Mouse (Mus musculus) right cerebral cortex, postnatal 25 days (tissue): ENCODE measurements at regions not wholly inside any gene's neighbourhood (a gene's known extent, or its start where the extent isn't known, plus 50 kb on each side); places are given as distances from the start of the nearest gene placed in this dataset.

ENCODE experiments used
- DNase-seq: peaks from one replicate; pipeline ENCODE4 v3.0.0; 2022

DNA sequence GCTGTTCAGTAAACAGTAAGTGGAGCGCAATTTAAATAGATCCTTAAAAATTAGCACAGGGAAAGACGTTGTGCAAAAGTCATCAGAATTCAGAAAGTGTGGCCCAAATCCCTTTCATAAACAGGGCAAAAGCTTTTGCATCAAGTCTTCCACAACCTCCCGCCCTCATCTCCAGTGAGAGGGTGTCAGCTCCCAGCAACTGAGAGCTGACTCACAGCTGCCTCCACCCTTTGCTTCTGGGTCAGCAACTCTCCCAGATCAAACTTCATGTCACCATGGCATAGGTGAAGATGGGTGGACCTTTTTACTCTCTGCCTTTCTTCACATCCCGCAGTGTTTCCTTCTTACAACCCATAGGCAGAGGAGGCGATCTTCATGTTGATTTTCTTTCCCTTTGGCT, 768.0 kb downstream of the Gm826 start:
- no peak for DNase-seq

DNA sequence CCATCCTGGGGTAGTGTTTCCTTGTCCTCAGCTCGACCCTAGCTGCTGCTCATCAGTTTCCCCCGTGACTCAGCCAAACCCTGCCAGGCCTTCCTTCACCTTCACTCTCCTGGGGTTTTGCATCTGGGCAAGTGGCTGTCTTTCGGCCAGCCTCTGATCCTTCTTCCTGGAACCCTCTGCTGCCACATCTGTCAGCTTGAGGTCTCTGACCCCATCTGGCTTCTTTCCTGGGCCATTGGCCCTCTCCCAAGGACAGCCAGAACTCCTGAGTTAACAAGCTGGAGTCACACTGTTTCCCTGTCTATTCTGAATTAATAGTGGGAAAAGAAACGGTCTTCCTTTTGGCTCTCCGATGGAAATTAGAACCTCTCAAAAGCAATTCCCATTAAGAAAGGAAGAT, 767.5 kb downstream of the Gm826 start:
- DNase-seq = no peak

DNA sequence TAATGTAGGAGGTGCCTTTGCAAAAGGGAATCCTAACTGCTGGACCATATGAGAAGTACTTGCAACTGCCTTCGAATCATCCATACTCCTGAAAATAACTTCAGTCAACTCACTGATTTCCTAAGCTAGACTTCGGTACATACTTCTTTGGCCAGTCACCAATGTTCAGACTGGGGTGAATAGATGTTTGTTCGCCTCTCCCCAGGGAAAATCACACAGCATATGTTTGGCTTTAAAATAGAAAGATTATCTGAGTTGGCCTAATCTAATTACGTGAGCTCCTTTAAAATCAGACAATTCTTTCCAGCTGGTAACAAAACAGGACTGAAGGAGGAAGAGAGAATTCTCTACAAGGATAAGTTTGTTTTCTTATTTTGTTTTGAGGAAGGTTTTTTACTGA, 765.6 kb downstream of the Gm826 start:
- DNase-seq = no peak

DNA sequence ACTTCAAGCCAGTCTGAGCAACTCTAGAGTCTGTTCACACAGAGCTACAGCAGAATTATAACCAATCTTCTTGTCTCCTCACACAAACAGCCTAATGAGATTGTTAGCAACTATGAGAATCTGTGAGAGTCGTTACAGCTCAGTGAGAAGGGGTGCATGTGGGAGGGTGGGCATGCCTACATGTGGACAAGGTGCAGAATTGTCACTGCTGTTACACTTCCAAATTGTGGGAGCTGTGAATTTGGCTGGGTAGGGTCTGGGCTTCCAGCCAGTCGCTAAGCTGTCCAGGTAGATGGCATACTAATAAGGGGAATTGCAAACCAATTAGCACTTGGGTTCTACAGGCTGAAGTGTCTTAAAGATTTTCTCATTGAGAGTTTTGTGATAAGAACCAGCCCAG, 762.1 kb downstream of the Gm826 start:
- no peak for DNase-seq

DNA sequence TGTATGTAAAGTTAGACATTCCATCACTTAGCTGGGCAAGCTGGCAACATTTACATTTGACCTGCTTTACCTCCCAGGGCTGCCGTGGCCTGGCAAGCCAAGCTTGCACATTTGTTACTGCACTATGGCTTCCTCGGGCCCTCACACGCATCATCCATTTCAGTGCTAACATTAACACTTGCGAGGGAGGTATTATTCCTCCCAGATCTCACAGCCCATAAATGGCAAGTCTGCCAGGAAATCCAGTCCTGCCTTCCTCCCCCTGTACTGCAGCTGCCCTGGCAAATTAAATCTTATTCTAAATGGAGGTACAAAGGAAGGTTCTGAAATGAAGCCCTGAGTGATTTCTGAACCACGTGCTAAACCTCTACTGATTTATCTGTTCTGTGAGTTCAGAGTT, 758.7 kb downstream of the Gm826 start:
- no peak for DNase-seq

DNA sequence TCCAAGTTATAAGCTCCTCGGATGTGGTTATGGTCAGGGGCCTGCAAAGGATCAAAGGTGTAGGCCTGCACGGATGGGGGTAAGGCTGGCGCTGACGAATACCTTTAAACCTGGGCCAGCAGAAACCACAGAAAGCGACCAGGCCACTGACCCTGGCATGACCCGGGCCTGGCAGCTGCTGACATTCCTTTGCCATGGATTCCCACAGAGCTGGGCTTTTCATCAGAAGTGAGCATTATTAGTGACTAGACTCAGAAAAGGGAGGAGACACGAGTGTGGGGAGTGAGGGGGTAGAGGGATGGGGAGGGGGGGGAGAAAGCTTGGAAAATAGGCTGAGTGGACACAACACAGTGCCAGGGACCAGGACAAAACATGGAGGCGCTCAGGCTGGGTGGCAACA, 750.9 kb downstream of the Gm826 start:
- no peak for DNase-seq

DNA sequence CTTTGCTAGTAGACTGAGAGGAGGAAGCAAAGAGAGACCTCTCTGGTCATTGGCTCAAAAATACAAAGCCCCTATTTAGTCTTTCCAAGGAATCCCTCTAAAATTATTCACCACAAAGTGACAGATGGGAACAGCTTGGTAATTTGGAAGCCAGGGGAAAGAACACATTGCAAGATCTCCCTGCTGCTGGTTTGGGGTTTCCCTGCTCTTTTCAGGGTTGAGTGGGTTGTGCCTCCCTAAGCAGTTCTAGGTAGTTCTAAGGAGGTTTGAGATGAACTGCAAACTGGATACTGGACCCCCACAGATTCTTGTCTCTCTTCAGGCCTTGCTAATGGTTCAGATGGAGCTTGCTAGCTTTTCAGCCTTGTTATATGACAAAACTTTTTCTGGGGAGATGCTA, 749.3 kb downstream of the Gm826 start:
- DNase-seq = peak; percentile 11

DNA sequence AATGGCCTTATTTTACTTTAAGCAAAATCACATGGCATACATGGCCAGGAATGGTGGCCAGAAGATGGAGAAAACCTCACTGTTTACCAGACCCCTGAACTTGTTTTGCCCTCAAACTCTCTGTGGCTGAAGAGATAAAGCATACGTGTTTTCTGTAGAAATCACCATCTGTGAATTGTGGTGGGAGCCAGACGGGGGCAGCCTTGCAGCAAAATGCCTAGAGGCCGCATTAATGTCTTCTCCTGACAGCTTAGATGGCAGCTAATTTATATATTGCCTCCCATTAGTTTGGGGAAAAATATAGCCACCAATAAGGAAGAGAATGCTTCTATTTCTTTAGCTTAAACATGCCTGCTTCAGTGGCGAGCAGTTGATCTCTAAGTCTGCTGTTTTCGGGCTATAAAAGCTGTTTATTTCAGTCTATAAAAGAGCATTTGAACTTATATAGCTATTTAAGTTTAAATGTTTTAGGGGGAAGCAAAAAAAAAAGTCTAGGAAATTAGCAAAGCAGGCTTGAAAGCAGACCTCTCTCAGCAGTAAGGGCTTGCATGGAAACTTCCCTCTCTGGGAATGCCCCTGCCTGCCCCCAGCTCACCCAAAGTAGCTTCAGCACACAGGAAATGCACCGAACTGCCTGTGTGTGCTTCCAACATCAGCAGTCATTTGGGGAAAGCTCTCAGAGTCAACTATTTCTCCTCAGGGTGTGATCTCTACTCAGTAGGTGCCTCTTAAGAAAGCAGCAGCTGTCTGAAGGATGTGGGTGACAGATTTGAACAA, 747.1 kb downstream of the Gm826 start:
- no peak for DNase-seq

DNA sequence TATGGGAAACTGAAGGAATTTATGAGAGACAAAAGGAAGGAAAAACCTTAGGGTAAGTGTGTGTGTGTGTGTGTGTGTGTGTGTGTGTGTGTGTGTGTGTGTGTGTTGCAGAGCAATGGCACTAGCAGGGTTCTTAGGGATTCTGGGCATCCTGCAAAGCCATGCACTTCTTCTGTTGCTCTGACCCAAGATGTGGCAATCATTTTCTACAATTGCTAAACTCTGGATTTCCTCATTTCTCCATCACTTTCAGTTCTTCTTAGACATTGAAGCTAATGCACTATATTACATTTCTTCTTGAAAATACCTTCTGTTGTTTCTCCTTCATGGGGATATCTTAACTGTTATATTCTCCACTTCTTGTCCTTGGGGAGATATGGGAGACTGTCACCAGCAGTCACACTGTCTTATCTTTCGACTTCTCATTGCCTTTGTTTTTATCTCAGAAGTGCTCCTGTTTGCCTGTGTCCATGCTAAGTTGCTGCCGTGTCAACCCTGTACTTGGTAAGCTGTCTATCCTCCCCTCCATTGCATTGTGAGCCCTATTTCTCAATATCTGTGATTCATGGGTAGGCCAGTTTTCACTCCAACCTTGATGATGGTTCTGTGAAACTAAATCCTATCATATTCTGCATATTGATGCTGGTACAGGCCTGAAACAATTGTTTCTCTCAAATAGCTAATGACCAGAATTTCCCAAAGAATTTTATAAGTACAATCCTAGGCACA, 742.4 kb downstream of the Gm826 start:
- no peak for DNase-seq

DNA sequence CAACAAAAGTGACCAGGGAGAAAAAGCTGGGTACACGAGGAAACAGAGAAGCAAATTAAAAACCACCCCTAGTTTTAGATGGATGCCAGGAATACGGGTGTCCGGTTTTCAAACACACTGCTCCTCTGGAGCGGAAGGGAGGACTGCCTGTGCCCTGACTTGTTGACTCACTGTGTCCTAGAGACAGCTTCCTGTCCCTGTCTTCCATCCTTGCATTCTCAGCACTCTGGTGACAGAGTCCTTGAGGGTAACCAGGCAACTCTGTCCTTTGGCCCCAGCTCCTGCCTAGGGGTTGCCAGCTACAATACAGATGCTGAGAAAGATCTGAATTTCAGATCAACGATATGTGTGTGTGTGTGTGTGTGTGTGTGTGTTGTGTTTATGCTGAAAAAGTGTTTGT, 741.1 kb downstream of the Gm826 start:
- no peak for DNase-seq

DNA sequence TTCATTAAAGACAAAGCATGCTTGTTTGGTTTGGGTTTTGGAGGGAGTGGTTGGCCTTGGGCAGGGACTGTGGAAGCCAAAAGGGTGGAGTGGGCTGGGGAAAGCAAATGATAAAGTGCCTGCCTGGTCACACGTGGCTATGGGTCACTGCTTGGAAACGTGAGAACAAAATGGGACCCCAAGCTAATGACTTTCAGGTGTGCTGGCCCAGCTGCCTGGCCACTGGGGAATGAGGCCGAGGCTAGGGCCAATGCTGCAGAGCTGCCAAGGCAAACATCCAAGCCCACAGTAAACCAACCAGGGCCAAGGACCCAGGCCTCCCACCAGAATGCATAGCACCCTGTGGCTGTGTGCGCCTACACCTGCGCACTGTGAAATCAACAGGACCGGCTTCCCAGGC, 737.7 kb downstream of the Gm826 start:
- no peak for DNase-seq

DNA sequence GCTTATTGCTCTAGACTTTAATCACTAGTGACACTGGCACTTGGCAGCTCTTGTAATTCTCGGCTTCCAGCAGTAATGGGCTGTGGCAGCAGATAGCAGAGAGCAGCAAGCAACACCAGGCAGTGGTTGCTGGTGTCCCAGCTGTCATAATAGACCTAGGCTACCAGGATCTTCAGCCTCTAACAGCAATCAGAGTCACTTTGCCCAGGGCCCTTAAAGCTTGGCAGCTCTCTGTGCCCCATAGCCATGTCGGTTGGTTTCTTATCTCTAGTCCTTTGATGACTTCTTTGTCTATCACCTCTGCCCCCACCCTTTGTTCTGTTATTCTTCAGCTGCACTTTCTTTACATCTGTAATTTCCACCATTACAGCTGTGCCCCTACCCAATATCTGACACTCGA, 735.9 kb downstream of the Gm826 start:
- DNase-seq = no peak

DNA sequence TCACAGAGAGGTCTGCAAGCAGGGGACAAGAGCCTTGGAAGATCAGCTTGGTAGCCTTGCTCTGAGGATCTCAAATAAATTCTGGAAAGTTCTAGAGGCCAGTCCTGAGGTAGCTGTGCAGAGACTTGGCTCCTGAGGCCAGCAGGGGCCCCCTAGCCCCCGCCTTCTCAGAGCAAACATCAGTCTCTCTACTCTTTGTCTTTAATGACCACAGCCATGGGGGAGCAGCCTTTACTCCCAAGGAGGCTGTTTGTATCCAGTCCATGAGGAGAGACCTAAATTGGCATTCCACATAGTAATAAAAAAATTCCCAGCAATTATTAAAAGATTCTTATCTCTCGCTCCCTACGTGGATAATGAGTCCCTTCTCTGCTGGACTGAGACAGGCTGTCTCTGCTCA, 726.8 kb downstream of the Gm826 start:
- no peak for DNase-seq

DNA sequence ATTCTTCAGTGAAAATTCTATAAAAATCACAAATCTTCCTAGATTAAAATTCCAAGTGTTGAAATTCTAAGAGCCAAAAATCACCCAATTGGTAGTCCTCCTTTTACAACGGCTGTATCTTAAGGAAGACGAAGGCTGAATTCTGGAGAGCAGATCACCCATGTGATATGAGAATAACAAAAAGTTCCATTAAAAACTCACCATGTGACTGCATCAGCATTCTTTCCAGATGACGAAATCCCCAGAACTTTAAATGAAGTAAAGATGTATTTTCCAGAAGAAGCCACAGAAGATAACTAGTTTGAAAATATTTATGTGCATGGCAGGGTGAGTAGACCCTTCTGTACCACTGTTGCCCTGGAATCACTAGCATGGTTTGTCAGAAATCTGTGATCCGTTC, 723.5 kb downstream of the Gm826 start:
- DNase-seq = no peak

DNA sequence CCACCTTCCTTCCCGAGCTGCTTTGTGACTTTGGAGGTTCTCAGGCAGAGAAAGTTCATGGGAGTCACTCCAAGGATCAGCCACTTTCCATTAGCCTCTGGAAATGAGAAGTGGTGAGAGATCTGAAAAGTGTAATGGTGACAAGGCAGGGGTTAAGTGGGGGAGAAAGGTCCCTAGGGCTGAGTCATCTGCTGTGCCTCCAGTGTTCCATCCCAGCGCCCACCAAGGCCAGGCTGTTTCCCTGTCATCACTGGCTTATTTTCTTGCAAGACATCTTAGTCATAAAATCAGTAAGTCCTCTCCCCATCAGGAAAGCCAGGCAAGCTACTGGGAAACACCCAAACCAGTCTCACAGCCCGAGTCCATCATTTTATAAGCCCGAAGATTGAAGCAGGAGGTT, 717.3 kb downstream of the Gm826 start:
- DNase-seq = no peak

DNA sequence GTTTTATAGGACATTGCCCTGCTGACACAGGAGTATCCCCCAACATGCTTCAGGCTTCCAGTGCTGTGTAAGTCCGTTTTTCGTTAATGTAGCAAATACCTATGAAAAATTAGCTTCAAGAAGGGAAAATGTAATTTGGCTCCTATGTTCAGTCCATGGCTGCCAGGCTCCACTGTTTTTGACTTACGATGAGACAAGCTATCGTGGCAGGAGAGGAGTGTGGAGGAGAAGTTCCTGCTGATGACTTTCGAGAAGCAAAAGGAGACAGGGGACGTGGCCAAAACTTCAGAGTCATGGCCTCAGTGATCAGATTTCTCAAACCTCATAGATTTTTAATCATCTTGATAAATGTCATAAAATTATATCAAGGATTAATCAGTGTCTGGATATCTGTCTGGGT, 712.7 kb downstream of the Gm826 start:
- DNase-seq = no peak

DNA sequence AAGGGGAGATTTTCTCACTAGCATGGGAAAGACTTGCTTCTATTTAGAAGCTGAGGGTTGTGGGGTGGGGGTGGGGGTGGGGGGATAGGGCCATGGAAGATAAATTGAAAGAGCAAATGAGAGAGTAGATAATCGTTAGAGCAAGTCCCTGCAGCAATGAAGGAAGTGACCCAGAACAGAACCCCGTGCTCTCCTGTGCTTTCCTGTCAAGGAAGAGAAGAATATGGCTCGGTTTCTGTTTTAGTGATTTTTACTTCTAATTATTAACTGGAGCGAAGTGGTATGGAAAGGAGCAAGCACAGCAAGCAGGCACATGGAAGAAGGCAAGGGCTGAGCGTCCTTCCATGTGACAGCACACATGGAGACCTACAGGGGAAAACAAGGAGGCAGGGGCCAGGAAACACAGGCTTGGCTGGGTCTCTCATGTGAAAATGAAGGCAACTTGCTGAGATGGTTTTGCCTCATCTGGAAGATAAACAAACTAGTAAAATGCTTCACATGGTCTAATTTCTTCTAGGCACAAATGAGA, 711.8 kb downstream of the Gm826 start:
- no peak for DNase-seq

DNA sequence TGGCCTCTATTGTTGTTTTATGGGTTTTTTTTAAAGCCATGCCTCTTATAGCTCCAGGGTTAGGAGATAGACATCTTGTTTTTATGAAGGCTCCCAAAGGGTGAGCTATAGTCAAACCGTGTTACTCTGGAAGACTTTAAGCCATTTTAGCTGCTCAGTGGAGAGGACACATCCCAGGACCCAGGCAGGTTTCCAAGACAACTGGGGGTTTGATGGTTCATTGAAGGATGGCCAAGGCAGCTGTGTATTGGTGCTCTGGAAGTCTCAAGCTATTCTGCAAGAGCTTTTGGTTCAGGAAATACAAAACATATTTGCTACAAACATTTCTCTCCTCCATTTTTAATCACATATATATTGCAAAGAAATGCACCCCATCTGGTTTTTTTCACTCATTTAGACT, 708.7 kb downstream of the Gm826 start:
- DNase-seq = no peak

DNA sequence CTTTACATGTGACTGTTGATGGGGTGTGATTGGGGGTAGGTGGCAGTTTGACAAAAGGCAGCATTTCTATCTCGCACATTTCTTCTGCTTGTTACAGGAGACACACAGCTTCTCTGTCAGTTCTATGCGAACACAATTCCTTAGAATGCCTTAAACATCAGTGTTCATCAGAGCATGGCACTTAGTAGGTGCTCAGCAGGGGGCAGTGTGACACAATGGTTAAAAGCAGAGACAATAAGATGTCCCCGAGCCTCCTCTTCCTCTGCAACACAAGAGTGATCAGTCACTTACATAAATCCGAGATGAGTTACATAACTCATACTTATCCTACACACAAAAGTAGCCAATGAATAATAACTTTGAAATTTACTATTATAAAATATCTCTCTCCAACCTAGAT, 688.1 kb downstream of the Gm826 start:
- no peak for DNase-seq

DNA sequence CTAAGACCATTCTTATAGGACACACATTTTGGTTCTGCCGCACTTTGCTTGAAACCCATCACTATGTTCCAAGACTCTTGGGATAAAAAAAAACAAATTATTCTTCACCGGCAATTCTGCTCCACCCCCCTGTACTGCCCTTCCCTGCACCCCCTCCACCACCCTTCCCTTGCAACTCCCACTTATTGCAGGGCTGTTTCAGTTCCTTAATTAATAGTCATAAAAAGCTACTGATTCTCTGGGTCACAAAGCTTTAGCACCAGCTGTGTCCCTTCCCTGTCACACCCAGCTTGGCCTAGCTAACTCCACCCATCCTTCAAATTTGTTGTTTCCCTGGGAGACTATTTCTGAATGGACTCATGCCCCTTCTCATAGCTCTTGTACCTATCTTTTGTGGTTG, 687.4 kb downstream of the Gm826 start:
- no peak for DNase-seq

DNA sequence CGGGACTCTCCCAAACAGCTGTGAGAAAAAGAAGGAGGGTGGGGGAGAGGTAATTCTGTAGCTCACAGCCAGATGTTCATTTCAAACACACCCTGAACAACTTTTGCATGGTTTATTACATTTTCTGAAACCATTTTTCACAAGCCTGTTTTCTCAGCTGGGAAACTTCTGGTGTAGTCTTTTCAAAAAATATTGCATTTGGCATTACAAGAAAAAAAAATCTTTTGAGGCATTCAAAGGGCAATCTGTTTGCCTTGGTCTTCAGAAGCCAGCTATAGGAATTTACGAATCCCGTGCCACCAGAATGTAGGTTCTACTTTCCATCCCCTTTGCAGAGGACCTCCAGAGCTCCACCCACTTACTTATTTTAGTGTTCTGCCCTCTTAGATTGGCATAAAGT, 681.7 kb downstream of the Gm826 start:
- no peak for DNase-seq

DNA sequence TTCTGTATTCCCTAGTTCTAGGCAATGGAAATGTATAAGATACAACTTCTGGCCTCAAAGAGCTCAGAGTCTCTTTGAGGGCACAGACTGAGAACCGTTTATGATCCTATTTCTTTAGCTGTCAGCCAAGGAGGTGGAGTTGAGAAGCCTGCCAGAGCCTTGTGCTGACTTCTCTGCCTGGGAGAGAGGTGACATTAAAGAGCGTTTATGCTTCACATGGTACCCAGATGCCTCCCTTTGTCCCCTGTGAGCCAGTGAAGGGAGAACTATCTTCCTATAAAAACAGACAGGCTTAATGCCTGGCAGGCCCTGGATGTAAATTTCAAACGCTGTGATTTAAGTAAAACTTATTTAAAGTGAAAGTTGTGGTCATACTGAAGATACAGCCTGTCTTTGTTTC, 657.1 kb downstream of the Gm826 start:
- DNase-seq = no peak

DNA sequence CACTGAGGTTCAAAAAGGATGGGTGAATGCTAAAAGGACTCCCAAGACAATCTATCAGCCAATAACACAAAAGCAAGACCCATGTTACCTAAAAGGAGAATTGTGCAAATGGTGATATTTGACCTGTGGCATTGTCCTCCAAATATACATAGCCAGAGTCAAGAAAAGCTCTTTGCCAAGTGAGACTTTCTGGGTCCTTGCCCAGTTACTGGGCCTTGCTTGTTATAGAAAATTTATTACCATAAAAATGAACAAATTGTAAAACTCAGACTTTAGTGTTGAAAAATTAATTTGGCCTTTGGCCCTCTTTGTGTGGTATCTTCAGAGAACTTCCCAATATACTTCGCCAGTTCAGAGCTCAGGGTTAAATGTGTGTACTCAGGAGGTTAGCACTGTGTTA, 653.3 kb downstream of the Gm826 start:
- DNase-seq = no peak

DNA sequence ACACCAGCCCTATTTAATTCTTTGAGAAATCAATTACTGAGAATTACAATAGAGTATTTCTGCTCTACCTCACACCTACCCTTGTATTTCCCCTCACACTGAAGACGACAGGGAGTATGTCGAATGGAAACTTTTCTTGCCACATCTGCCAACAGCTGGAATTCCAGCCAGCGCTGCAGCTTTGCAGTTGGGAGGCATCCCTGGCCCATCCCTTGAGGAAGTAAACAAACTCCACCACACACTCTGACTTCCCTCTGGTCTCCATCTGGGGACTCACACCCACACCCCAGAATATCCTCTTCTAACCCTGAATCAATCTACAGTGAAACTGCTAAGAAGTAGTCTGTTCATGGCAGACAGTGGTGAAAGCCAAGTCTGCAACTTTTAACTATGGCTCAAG, 630.9 kb downstream of the Gm826 start:
- no peak for DNase-seq

DNA sequence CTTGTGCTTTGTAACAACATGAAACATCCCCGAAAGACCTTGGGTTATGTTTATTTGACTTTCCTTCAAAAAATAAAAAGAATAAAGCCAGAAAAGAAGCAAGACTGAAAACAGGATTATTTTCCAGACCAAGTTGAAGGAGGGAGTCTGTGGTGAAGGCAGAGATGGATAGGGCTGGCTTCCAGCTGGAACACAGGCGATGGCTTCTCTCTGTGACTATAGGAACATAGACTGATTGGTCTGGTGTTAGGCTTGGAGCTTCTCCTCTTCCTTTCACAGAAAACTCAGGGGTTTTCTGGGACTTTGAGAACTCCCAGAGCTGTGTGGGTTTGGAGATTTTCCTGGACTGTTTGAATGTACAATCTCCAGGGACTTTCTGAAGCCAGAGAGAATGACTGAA, 625.8 kb downstream of the Gm826 start:
- DNase-seq = no peak
